In genomic region chr9:45487179-45487801, GRCm38 (mm10) we compare ENCODE assay signal across 16 mouse cellular contexts.
DNase-seq lines count a peak whose midpoint lies in the region; ATAC-seq and TF ChIP-seq lines count a peak whose summit lies in the region.
"Had no signal": no experiment of that assay in that cellular context is flagged by ENCODE, and none has a peak within 500 bp of the region (broad histone marks: within the 10 kb centered on the region; RNA-seq: fewer than 3 reads in every experiment).

No protein-coding gene starts in this region.

- peaks cover 7% of the 10 kb centered on the region; the same call in 1 of the 2 replicates for H3K4me1 ChIP-seq in forebrain, embryonic 13.5 days
- H3K4me1 ChIP-seq in forebrain, embryonic 12.5 days = peaks cover 8% of the 10 kb centered on the region; the same call in 1 of the 2 replicates
- H3K4me1 ChIP-seq in CH12.LX (ENCODE audit: control insufficient read depth in 1 of 2, insufficient read depth in 2 of 2) = peaks cover 40 to 74% of the 10 kb centered on the region in 2 experiments
- H3K4me1 ChIP-seq in cortical plate, adult 2 months (ENCODE audit: control insufficient read depth, insufficient read depth, low read length) = no peaks in the 10 kb centered on the region; the same call in 1 of the 2 replicates
- no peaks in the 10 kb centered on the region for H3K4me1 ChIP-seq in kidney, embryonic 14.5 days (ENCODE audit: control insufficient read depth, insufficient read depth, low read length)
- H3K4me1 ChIP-seq: liver, embryonic 15.5 days; midbrain, embryonic 12.5 days had no signal

- H3K4me2 ChIP-seq in forebrain, embryonic 13.5 days = no peak overlapping the region
- H3K4me2 ChIP-seq in forebrain, embryonic 12.5 days = no peak overlapping the region
- peak overlapping the region; percentile 19 for H3K4me2 ChIP-seq in CH12.LX (ENCODE audit: insufficient read depth, low read depth, poor library complexity, severe bottlenecking)
- no peak overlapping the region for H3K4me2 ChIP-seq in kidney, embryonic 14.5 days (replicated peaks; ENCODE audit: low read depth, low read length)
- H3K4me2 ChIP-seq: heart, embryonic 11.5 days; liver, embryonic 15.5 days; midbrain, embryonic 12.5 days had no signal

- 71% methylated on average over 12 of the region's 12 CpGs for WGBS in forebrain, embryonic 13.5 days
- 72% methylated on average over 12 of the region's 12 CpGs for WGBS in forebrain, embryonic 12.5 days
- WGBS in kidney, embryonic 14.5 days = 79% methylated on average over 12 of the region's 12 CpGs

- H3K79me2 ChIP-seq in CH12.LX (replicated peaks; ENCODE audit: control insufficient read depth, extremely low read depth, insufficient read depth, poor library complexity, severe bottlenecking) = no peaks in the 10 kb centered on the region

- TF ChIP-seq RAD21 in CH12.LX (IDR thresholded peaks at IDR 0.05; ENCODE audit: low read depth, low read length) = no peak

- in situ Hi-C loops in CH12.LX (cut with MboI; ENCODE audit: low pct_ligation_motif_present, low pct_unique_long_range_greater_than_20kb, low sequenced_read_pairs) = loop anchor here (5.0 kb wide), 2 partner anchors 35 kb away; no protein-coding TSS in a partner anchor

- DNase-seq in layer of hippocampus, adult 11-12 months (ENCODE audit: low spot score) = peak; percentile 64
- no peak for DNase-seq in layer of hippocampus, postnatal 10 days (ENCODE audit: low spot score in 2 of 2)
- DNase-seq in CH12.LX (ENCODE audit: extremely low read depth) = no peak
- no peak for DNase-seq in heart, adult 11 months
- DNase-seq: adrenal gland, adult 8-10 months; gastrocnemius, postnatal 10 days; heart, postnatal 36 days; kidney, adult 18-20 months; kidney, postnatal 36 days had no signal

- no peaks in the 10 kb centered on the region for H3K9me3 ChIP-seq in forebrain, embryonic 13.5 days (replicated peaks)
- no peaks in the 10 kb centered on the region for H3K9me3 ChIP-seq in forebrain, embryonic 12.5 days
- no peaks in the 10 kb centered on the region for H3K9me3 ChIP-seq in CH12.LX (replicated peaks; ENCODE audit: low read length)
- no peaks in the 10 kb centered on the region for H3K9me3 ChIP-seq in kidney, embryonic 14.5 days (ENCODE audit: control insufficient read depth, low read length)
- H3K9me3 ChIP-seq: liver, embryonic 15.5 days; midbrain, embryonic 12.5 days had no signal

- TF ChIP-seq CTCF in CH12.LX (conservative IDR thresholded peaks at IDR 0.05 in 1 of 2, IDR thresholded peaks at IDR 0.05 in 1 of 2; ENCODE audit: low read depth in 2 of 2, low read length in 2 of 2) = no peak
- no peak for TF ChIP-seq CTCF in cortical plate, adult 2 months (IDR thresholded peaks at IDR 0.05; ENCODE audit: extremely low read depth, insufficient read depth, low read length)

- dilution Hi-C loops in CH12.LX (cut with MboI; ENCODE audit: extremely low pct_ligation_motif_present, extremely low pct_unique_long_range_greater_than_20kb, low sequenced_read_pairs) = no loop called here

- H3K9ac ChIP-seq in forebrain, embryonic 13.5 days = 0 out of 2 replicates have a peak overlapping the region, but pooled peaks have one; percentile 21
- H3K9ac ChIP-seq in forebrain, embryonic 12.5 days = no peak overlapping the region; the same call in 1 of the 2 replicates
- H3K9ac ChIP-seq in CH12.LX (ENCODE audit: insufficient read depth, low read depth) = no peak overlapping the region
- no peak overlapping the region for H3K9ac ChIP-seq in kidney, embryonic 14.5 days (ENCODE audit: low read depth, low read length)
- H3K9ac ChIP-seq: liver, embryonic 15.5 days; midbrain, embryonic 12.5 days had no signal

- no peak overlapping the region for H3K27ac ChIP-seq in forebrain, embryonic 13.5 days
- H3K27ac ChIP-seq in forebrain, embryonic 12.5 days = no peak overlapping the region
- H3K27ac ChIP-seq in CH12.LX (ENCODE audit: insufficient read depth, low read depth) = peak overlapping the region; percentile 37; the same call in 1 of the 2 replicates
- H3K27ac ChIP-seq in cortical plate, adult 2 months (ENCODE audit: insufficient read depth, low read length) = peak overlapping the region; percentile 83; the same call in 1 of the 2 replicates
- no peak overlapping the region for H3K27ac ChIP-seq in kidney, embryonic 14.5 days (ENCODE audit: low read depth, low read length)
- H3K27ac ChIP-seq: liver, embryonic 15.5 days; midbrain, embryonic 12.5 days had no signal

- H3K4me3 ChIP-seq in forebrain, embryonic 13.5 days = no peak overlapping the region
- H3K4me3 ChIP-seq in forebrain, embryonic 12.5 days (replicated peaks) = no peak overlapping the region
- H3K4me3 ChIP-seq in CH12.LX (replicated peaks in 1 of 3; ENCODE audit: low read depth in 2 of 3, low read length in 2 of 3, poor library complexity in 1 of 3) = no peak overlapping the region
- no peak overlapping the region for H3K4me3 ChIP-seq in cortical plate, adult 2 months (ENCODE audit: insufficient read depth, low read length)
- no peak overlapping the region for H3K4me3 ChIP-seq in kidney, embryonic 14.5 days (ENCODE audit: low read length)
- H3K4me3 ChIP-seq: liver, embryonic 15.5 days; midbrain, embryonic 12.5 days had no signal

- TF ChIP-seq EP300 in CH12.LX (IDR thresholded peaks at IDR 0.05; ENCODE audit: low read length) = no peak

- no peaks in the 10 kb centered on the region for H3K27me3 ChIP-seq in forebrain, embryonic 13.5 days
- H3K27me3 ChIP-seq in forebrain, embryonic 12.5 days = no peaks in the 10 kb centered on the region
- H3K27me3 ChIP-seq in CH12.LX (replicated peaks) = no peaks in the 10 kb centered on the region
- no peaks in the 10 kb centered on the region for H3K27me3 ChIP-seq in kidney, embryonic 14.5 days (ENCODE audit: control insufficient read depth, insufficient read depth, low read length)
- H3K27me3 ChIP-seq: liver, embryonic 15.5 days; midbrain, embryonic 12.5 days had no signal

- TF ChIP-seq POLR2A in CH12.LX (IDR thresholded peaks at IDR 0.05; ENCODE audit: low read depth, low read length) = no peak
- TF ChIP-seq POLR2A in cortical plate, adult 2 months (IDR thresholded peaks at IDR 0.05; ENCODE audit: extremely low read depth, insufficient read depth, low read length) = no peak

- no peak for ATAC-seq in forebrain, embryonic 13.5 days
- no peak for ATAC-seq in forebrain, embryonic 12.5 days (ENCODE audit: low FRiP score)
- ATAC-seq in kidney, embryonic 14.5 days (ENCODE audit: low FRiP score, low TSS enrichment) = no peak

- H3K36me3 ChIP-seq in forebrain, embryonic 13.5 days (ENCODE audit: poor library complexity, severe bottlenecking) = no peaks in the 10 kb centered on the region
- no peaks in the 10 kb centered on the region for H3K36me3 ChIP-seq in forebrain, embryonic 12.5 days (replicated peaks)
- no peaks in the 10 kb centered on the region for H3K36me3 ChIP-seq in CH12.LX (replicated peaks in 1 of 2; ENCODE audit: control insufficient read depth in 1 of 2, insufficient read depth in 1 of 2, low read length in 1 of 2)
- no peaks in the 10 kb centered on the region for H3K36me3 ChIP-seq in kidney, embryonic 14.5 days (ENCODE audit: control insufficient read depth, insufficient read depth, low read length)
- H3K36me3 ChIP-seq: liver, embryonic 15.5 days; midbrain, embryonic 12.5 days had no signal

TF ChIP-seq in CH12.LX, 34 proteins besides CTCF, POLR2A, EP300 and RAD21:
- TF ChIP-seq GABPA (IDR thresholded peaks at IDR 0.05; ENCODE audit: insufficient replicate concordance, low read depth, low read length) (no peak), POLR2AphosphoS2 (IDR thresholded peaks at IDR 0.05; ENCODE audit: low read depth, low read length) (no peak), SMC3 (IDR thresholded peaks at IDR 0.05; ENCODE audit: low read depth, low read length) (no peak), RCOR1 (conservative IDR thresholded peaks at IDR 0.05; ENCODE audit: low read depth, low read length) (no peak), TBP (conservative IDR thresholded peaks at IDR 0.05; ENCODE audit: low read depth, low read length) (no peak), CHD2 (IDR thresholded peaks at IDR 0.05; ENCODE audit: low read length) (no peak), PAX5 (IDR thresholded peaks at IDR 0.05; ENCODE audit: low read length) (no peak), ZKSCAN1 (IDR thresholded peaks at IDR 0.05; ENCODE audit: borderline replicate concordance, low read depth, low read length) (no peak), MAZ (IDR thresholded peaks at IDR 0.05; ENCODE audit: low read depth, low read length) (no peak), MYC (IDR thresholded peaks at IDR 0.05; ENCODE audit: low read depth, low read length) (no peak), HCFC1 (IDR thresholded peaks at IDR 0.05; ENCODE audit: low read depth, low read length) (no peak; the same call in 1 of the 2 replicates), SIN3A (IDR thresholded peaks at IDR 0.05; ENCODE audit: low read length) (no peak), MAX (IDR thresholded peaks at IDR 0.05; ENCODE audit: low read length) (no peak), IRF4 (IDR thresholded peaks at IDR 0.05; ENCODE audit: low read depth, low read length) (no peak), JUN (IDR thresholded peaks at IDR 0.05; ENCODE audit: insufficient read depth, low read depth, low read length) (no peak), MXI1 (IDR thresholded peaks at IDR 0.05; ENCODE audit: low read depth, low read length) (no peak), BHLHE40 (IDR thresholded peaks at IDR 0.05; ENCODE audit: low read depth, low read length) (no peak), ETS1 (conservative IDR thresholded peaks at IDR 0.05; ENCODE audit: low read depth, low read length) (no peak)

Comparison
In these comparisons a context has a peak if more than half of its experiments do, and no peak if none do; other contexts are left out.
1. H3K27ac ChIP-seq: peak in CH12.LX (single experiment) and cortical plate, adult 2 months (single experiment); none in forebrain, embryonic 13.5 days (single experiment), forebrain, embryonic 12.5 days (single experiment) and kidney, embryonic 14.5 days (single experiment).